Mouse (Mus musculus): ENCODE results near the gene Def6. TPM values are rescaled to one million over a fixed set of nuclear protein-coding genes. Genes with fewer than 3 reads are reported as not detected.
"Not testable (repeated sequence)": the region's sequence is repeated elsewhere in the genome, so short reads cannot be mapped to it uniquely, and the experiment has no call there.

Def6 gene
- polyA plus RNA-seq, 1 experiment from 2014 or later: 11.4 TPM

- TF ChIP-seq EP300 (optimal IDR thresholded peaks at IDR 0.05): no peak
- TF ChIP-seq CTCF (IDR thresholded peaks at IDR 0.05; ENCODE audit: low read depth): no peak
- H3K27ac ChIP-seq (replicated peaks): 0 out of 2 replicates have a peak overlapping the region, but pooled peaks have one; percentile 35
- H3K4me1 ChIP-seq (replicated peaks; ENCODE audit: control insufficient read depth, insufficient read depth): peaks cover 2% of the 10 kb centered on the region; the same call in 1 of the 2 replicates
- ATAC-seq (ENCODE audit: low FRiP score, low TSS enrichment): no peak
- H3K4me2 ChIP-seq (replicated peaks; ENCODE audit: low read depth): no peak overlapping the region
- WGBS: 63% methylated on average over 6 of the region's 6 CpGs
- H3K9ac ChIP-seq (ENCODE audit: low read length): no peak overlapping the region
- no peaks in the 10 kb centered on the region for H3K9me3 ChIP-seq (ENCODE audit: control insufficient read depth, low read length)
- DNase-seq (ENCODE audit: low spot score): no peak
- H3K36me3 ChIP-seq (ENCODE audit: control insufficient read depth, insufficient read depth, low read length): no peaks in the 10 kb centered on the region
- H3K4me3 ChIP-seq (ENCODE audit: low read depth, low read length): no peak overlapping the region
- no peaks in the 10 kb centered on the region for H3K27me3 ChIP-seq (ENCODE audit: control insufficient read depth, insufficient read depth, low read length)
Observed at GRCm38 (mm10) chr17:28211921-28212341, 4.4 kb downstream of the Def6 start.

DNA sequence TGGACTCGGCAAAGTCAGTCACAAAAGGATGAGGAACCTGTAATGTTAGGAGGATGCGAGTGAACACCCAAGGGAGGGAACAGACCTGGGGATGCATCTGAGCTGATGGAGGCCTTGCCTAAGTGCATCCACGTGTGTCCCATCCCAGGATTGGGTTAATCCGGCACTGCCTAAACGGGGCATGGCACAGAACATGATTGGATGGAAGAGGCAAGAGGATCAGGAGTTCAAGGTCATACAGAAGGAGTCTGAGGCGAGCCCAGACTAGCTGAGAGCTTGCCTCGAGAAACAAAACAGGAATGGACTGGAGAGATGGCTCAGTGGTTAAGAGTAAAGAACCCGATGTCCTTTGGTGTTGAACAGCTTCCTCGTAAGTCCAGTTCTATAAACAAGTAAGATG, 4.8 kb downstream of the Def6 start:
- ATAC-seq (ENCODE audit: low FRiP score, low TSS enrichment) (no peak), DNase-seq (ENCODE audit: low spot score) (no peak)
- Histone ChIP-seq H3K9ac (ENCODE audit: low read length) (no peak overlapping the region), H3K4me3 (ENCODE audit: low read depth, low read length) (no peak overlapping the region), H3K27ac (replicated peaks) (peak overlapping the region; percentile 35; the same call in 1 of the 2 replicates), H3K4me1 (replicated peaks; ENCODE audit: control insufficient read depth, insufficient read depth) (peaks cover 2% of the 10 kb centered on the region; the same call in 1 of the 2 replicates), H3K36me3 (ENCODE audit: control insufficient read depth, insufficient read depth, low read length) (no peaks in the 10 kb centered on the region), H3K27me3 (ENCODE audit: control insufficient read depth, insufficient read depth, low read length) (no peaks in the 10 kb centered on the region), H3K4me2 (replicated peaks; ENCODE audit: low read depth) (no peak overlapping the region), H3K9me3 (ENCODE audit: control insufficient read depth, low read length) (no peaks in the 10 kb centered on the region)
- 56% methylated on average over 9 of the region's 9 CpGs for WGBS
- TF ChIP-seq EP300 (optimal IDR thresholded peaks at IDR 0.05) (no peak), CTCF (IDR thresholded peaks at IDR 0.05; ENCODE audit: low read depth) (no peak)

- 28% methylated on average over 4 of the region's 4 CpGs for WGBS
- Histone ChIP-seq H3K4me2 (replicated peaks; ENCODE audit: low read depth) (no peak overlapping the region), H3K36me3 (ENCODE audit: control insufficient read depth, insufficient read depth, low read length) (no peaks in the 10 kb centered on the region), H3K27ac (replicated peaks) (peak overlapping the region; percentile 70; the same call in 1 of the 2 replicates), H3K4me3 (ENCODE audit: low read depth, low read length) (no peak overlapping the region), H3K9me3 (ENCODE audit: control insufficient read depth, low read length) (no peaks in the 10 kb centered on the region), H3K4me1 (replicated peaks; ENCODE audit: control insufficient read depth, insufficient read depth) (no peaks in the 10 kb centered on the region; the same call in 1 of the 2 replicates), H3K9ac (ENCODE audit: low read length) (no peak overlapping the region), H3K27me3 (ENCODE audit: control insufficient read depth, insufficient read depth, low read length) (no peaks in the 10 kb centered on the region)
- ATAC-seq (ENCODE audit: low FRiP score, low TSS enrichment) (peak; percentile 36; the same call in 1 of the 2 replicates), DNase-seq (ENCODE audit: low spot score) (peak; percentile 68)
- TF ChIP-seq EP300 (optimal IDR thresholded peaks at IDR 0.05) (no peak), CTCF (IDR thresholded peaks at IDR 0.05; ENCODE audit: low read depth) (peak; percentile 73)
Observed at GRCm38 (mm10) chr17:28213236-28213635, 5.7 kb downstream of the Def6 start.

- Histone ChIP-seq H3K36me3 (ENCODE audit: control insufficient read depth, insufficient read depth, low read length) (no peaks in the 10 kb centered on the region), H3K9ac (ENCODE audit: low read length) (no peak overlapping the region), H3K4me2 (replicated peaks; ENCODE audit: low read depth) (no peak overlapping the region), H3K27ac (replicated peaks) (no peak overlapping the region), H3K9me3 (ENCODE audit: control insufficient read depth, low read length) (no peaks in the 10 kb centered on the region), H3K4me1 (replicated peaks; ENCODE audit: control insufficient read depth, insufficient read depth) (no peaks in the 10 kb centered on the region), H3K4me3 (ENCODE audit: low read depth, low read length) (no peak overlapping the region), H3K27me3 (ENCODE audit: control insufficient read depth, insufficient read depth, low read length) (no peaks in the 10 kb centered on the region)
- WGBS: 88% methylated on average over 9 of the region's 9 CpGs
- ATAC-seq (ENCODE audit: low FRiP score, low TSS enrichment): no peak
- TF ChIP-seq CTCF (IDR thresholded peaks at IDR 0.05; ENCODE audit: low read depth): no peak
- no peak for TF ChIP-seq EP300 (optimal IDR thresholded peaks at IDR 0.05)
- DNase-seq (ENCODE audit: low spot score): no peak
Observed at GRCm38 (mm10) chr17:28216791-28217190, 9.2 kb downstream of the Def6 start.

DNA sequence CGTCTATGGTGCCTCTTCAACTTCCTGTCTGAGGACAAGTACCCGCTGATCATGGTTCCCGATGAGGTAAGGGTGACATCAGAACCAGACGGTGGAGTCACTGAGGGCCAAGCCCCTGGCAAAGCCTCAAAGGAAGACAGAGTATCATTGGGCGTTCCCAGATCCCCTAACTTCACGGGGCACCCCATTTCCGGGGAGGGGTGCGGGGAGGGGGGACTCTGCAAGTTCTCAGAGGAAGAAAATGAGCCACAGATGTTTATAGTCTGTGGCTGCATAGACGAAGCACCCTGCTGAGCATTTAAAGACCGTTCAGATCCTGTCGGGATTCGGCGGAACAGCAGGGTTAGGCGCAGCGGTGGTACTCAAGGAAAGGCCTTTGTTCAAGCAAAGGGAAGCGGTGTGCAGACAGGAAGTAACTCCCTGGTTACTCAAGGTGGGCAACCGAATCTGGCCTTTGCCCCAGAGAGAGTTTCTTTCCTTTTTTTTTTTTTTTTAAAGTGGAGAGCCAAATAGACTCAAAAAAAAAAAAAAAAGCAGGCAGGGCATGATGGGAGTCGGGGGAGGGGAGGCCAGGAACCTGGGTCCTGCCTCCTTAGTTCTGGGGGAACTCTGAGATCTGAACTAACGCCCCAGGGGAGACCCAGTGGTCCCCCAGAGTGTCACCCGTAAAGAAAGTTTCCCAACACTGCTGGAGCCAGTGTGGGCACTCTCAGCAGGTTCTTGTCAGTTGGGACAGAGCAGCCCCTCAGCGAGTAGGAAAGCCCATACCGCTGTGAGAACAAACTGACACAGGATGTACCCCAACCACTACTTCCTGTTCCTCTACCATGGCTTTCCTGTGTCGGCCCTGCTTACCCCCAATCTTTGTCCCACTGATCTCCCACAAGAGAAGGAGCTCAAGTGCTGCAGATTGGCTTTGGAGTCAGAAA, 10.4 kb downstream of the Def6 start:
- Histone ChIP-seq H3K36me3 (ENCODE audit: control insufficient read depth, insufficient read depth, low read length) (no peaks in the 10 kb centered on the region), H3K4me3 (ENCODE audit: low read depth, low read length) (no peak overlapping the region), H3K27me3 (ENCODE audit: control insufficient read depth, insufficient read depth, low read length) (no peaks in the 10 kb centered on the region), H3K4me1 (replicated peaks; ENCODE audit: control insufficient read depth, insufficient read depth) (no peaks in the 10 kb centered on the region), H3K4me2 (replicated peaks; ENCODE audit: low read depth) (peak overlapping the region; percentile 3; the same call in 1 of the 2 replicates), H3K9me3 (ENCODE audit: control insufficient read depth, low read length) (no peaks in the 10 kb centered on the region), H3K9ac (ENCODE audit: low read length) (peak overlapping the region; percentile 14; the same call in 1 of the 2 replicates), H3K27ac (replicated peaks) (0 out of 2 replicates have a peak overlapping the region, but pooled peaks have one; percentile 13)
- peak; percentile 36; the same call in 1 of the 2 replicates for ATAC-seq (ENCODE audit: low FRiP score, low TSS enrichment)
- TF ChIP-seq EP300 (optimal IDR thresholded peaks at IDR 0.05) (no peak), CTCF (IDR thresholded peaks at IDR 0.05; ENCODE audit: low read depth) (no peak)
- no peak for DNase-seq (ENCODE audit: low spot score)
- 33% methylated on average over 23 of the region's 23 CpGs for WGBS

DNA sequence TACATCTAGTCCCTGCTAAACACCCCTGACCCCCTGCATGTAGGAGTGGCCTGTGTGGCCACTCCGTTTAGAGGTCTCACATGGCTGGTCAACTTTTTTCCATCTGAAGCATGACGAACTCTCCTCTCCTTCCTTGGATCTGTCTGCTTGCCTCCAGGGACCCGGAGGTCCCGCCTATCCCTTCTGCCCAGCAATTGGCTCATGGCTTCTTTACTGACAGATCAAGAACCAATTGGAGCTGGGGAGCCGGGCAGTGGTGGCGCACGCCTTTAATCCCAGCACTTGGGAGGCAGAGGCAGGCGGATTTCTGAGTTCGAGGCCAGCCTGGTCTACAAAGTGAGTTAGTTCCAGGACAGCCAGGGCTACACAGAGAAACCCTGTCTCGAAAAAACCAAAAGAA, 14.9 kb downstream of the Def6 start:
- H3K4me2 ChIP-seq (replicated peaks; ENCODE audit: low read depth); ATAC-seq (ENCODE audit: low FRiP score, low TSS enrichment); DNase-seq (ENCODE audit: low spot score); H3K9ac ChIP-seq (ENCODE audit: low read length); H3K4me3 ChIP-seq (ENCODE audit: low read depth, low read length); H3K4me1 ChIP-seq (replicated peaks; ENCODE audit: control insufficient read depth, insufficient read depth); H3K36me3 ChIP-seq (ENCODE audit: control insufficient read depth, insufficient read depth, low read length); H3K9me3 ChIP-seq (ENCODE audit: control insufficient read depth, low read length); H3K27ac ChIP-seq (replicated peaks); H3K27me3 ChIP-seq (ENCODE audit: control insufficient read depth, insufficient read depth, low read length): not testable (repeated sequence)
- 92% methylated on average over 10 of the region's 10 CpGs for WGBS
